Mouse (Mus musculus) adrenal gland, postnatal 25 days (tissue): ENCODE data around the gene Sprr2e. TPM values are rescaled to one million over a fixed set of nuclear protein-coding genes. Genes with fewer than 3 reads are reported as not detected.

Experiments used
- DNase-seq: peaks from one replicate; pipeline ENCODE4 v3.0.0; 2021; ENCODE audit warnings: mixed read lengths
- long read RNA-seq: library from polyadenylated mRNA; stranded (forward); transcript quantifications from one replicate; pipeline ENCODE4 v2.0.0, GENCODE M21; 2021
- total RNA-seq: library from RNA; stranded (reverse); gene quantifications from 2 replicates; pipeline ENCODE4 v1.2.3, GENCODE M21; 2021

The Sprr2e gene
- not detected in 2 replicates for total RNA-seq
- long read RNA-seq = 0 reads

DNA sequence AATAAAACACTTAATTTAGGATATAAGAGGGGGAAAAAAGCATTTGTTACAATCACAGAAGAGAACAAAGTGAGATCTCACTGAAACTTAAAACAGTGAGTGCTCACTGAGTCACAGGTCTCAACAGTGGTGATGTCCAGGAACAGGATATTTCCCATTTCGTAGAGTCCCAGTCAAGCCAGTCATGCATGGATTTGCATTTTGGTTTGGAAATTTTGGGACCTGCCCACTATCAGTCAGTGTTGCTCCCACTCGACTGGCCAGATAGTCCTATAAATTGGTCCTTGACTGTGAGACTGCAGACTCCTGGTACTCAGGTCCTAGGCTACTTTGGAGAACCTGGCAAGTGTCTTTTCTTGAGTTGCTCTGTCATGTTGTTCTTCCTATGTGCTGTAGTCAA, at the start of gene Sprr2e:
Gene Sprr2e (plus strand): TSS at position 301 of the 400 bp plus-strand sequence.
- no peak for DNase-seq

- no peak for DNase-seq
These were observed 44.5 kb upstream of the Sprr2e start for GRCm38 (mm10) chr3:92307406-92307805.

GRCm38 (mm10) chr3:92316320-92316719, 35.6 kb upstream of the Sprr2e start, which contains the start of gene Sprr2b:
Gene Sprr2b (plus strand): TSS chr3:92316620.
- no peak for DNase-seq

DNA sequence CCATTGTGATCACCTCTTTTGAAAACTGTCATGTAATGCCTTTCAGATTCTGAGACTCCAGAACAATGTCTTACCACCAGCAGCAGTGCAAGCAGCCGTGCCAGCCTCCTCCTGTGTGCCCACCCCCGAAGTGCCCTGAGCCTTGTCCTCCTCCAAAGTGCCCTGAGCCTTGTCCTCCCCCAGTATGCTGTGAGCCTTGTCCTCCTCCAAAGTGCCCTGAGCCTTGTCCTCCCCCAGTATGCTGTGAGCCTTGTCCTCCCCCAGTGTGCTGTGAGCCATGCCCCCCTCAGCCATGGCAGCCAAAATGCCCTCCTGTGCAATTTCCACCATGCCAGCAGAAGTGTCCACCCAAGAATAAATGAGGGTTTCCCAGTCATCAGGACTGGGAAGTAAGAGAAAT, 34.6 kb upstream of the Sprr2e start:
- DNase-seq = no peak

DNA sequence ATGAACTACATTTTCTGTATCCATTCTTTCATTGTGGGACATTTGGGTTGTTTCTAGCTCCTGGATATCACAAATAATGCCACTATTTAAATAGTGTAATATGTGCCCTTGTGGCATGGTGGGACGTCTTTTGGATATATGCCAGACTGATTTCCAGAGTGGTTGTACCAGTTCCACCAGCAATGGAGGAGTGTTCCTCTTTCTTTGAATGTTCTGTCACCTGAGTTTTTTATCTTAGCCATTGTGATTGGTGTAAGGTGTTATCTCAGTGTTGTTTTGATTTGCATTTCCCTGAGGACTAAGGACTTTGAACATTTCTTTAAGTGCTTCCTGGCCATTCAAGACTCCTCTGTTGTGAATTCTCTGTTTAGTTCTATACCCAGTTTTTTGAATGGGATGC, 15.7 kb upstream of the Sprr2e start:
- DNase-seq = no peak

- no peak for DNase-seq
These were observed 13.1 kb upstream of the Sprr2e start, which contains the start of gene Sprr2d for GRCm38 (mm10) chr3:92338840-92339239. Gene Sprr2d (plus strand): TSS chr3:92339140.

DNA sequence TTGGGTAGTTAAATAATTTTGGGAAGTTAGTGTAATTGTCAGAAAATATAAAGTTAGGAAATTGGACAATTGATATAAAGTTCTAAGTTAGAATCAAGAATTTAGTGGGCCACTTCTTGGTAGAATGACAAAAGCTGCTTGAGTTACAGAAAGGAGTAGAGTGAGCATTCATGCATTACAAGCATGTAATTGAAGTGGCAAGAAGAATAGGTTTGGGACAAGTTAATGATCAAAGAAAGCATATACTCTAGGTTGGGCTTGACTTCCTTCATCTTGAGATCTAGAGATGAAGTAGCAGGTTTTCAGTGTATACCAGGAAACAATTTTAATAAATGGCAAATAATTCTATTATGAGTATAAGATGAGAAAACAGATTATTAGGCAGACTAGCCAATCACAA, 9.7 kb downstream of the Sprr2e start:
- no peak for DNase-seq

DNA sequence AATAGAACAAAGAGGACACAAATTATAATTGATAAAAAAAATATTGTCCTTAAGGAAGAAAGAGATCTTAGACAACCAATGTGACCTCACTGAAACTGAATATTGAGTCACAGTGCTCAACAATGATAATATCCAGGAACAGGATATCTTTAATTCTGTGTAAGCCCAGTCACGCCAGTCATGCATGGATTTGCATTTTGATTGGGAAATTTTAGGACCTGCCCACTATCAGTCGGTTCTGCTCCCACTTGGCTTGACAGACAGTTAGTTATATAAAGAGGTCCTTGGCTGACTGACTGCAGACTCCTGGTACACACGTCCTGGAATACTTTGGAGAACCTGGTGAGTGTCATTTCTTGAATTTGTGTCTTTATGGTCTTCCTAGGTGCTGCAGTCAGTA, 12.9 kb downstream of the Sprr2e start, which contains the start of gene Sprr2f:
Gene Sprr2f (plus strand): TSS at position 301 of the 400 bp plus-strand sequence.
- no peak for DNase-seq

- DNase-seq = no peak
These were observed 21.7 kb downstream of the Sprr2e start for GRCm38 (mm10) chr3:92373613-92374012.

- DNase-seq = no peak
These were observed 33.4 kb downstream of the Sprr2e start, which contains the start of gene Sprr2h for GRCm38 (mm10) chr3:92385385-92385784. Gene Sprr2h (plus strand): TSS chr3:92385685.

- no peak for DNase-seq
These were observed 42.4 kb downstream of the Sprr2e start for GRCm38 (mm10) chr3:92394301-92394700.

Other genes starting within 250 kb of the Sprr2e start
- gene Prr9, start 228.2 kb upstream of the Sprr2e start, total RNA-seq = not detected in 2 replicates
- gene Lelp1, start 209.4 kb upstream of the Sprr2e start, total RNA-seq = not detected in 2 replicates
- not detected in 2 replicates for gene Sprr2a1, start 136.3 kb upstream of the Sprr2e start, total RNA-seq
- gene Sprr2a2, start 136.2 kb upstream of the Sprr2e start, total RNA-seq = not detected in 2 replicates
- gene Sprr2a3, start 66.7 kb upstream of the Sprr2e start, total RNA-seq = not detected in 2 replicates
- not detected in 2 replicates for gene Sprr2b, start 35.5 kb upstream of the Sprr2e start, total RNA-seq
- gene Sprr2d, start 13.0 kb upstream of the Sprr2e start, total RNA-seq = not detected in 2 replicates
- not detected in 2 replicates for gene Sprr2f, start 13.0 kb downstream of the Sprr2e start, total RNA-seq
- not detected in 2 replicates for gene Sprr2h, start 33.5 kb downstream of the Sprr2e start, total RNA-seq
- gene Sprr2i, start 55.8 kb downstream of the Sprr2e start, total RNA-seq = not detected in 2 replicates
- gene Sprr2j-ps, start 65.9 kb downstream of the Sprr2e start, total RNA-seq = not detected in 2 replicates
- 4.2 and 25.6 TPM in 2 replicates for gene Gm9774, start 77.3 kb downstream of the Sprr2e start, total RNA-seq
- gene Sprr2k, start 80.4 kb downstream of the Sprr2e start, total RNA-seq = not detected in 2 replicates
- not detected in 2 replicates for gene Sprr1b, start 86.6 kb downstream of the Sprr2e start, total RNA-seq
- gene Sprr3, start 106.6 kb downstream of the Sprr2e start, total RNA-seq = not detected in 2 replicates
- gene Sprr1a, start 133.8 kb downstream of the Sprr2e start, total RNA-seq = not detected in 2 replicates
- gene Sprr4, start 148.3 kb downstream of the Sprr2e start, total RNA-seq = not detected in 2 replicates
- not detected in 2 replicates for gene 2310046K23Rik, start 182.4 kb downstream of the Sprr2e start, total RNA-seq
- gene Ivl, start 221.6 kb downstream of the Sprr2e start, total RNA-seq = not detected in 2 replicates
- gene Smcp, start 236.9 kb downstream of the Sprr2e start, total RNA-seq = not detected in 2 replicates